ENCODE assay signal across 12 mouse cellular contexts in genomic region chr3:80837583-80837982, GRCm38 (mm10). TPM values are rescaled to one million over a fixed set of nuclear protein-coding genes. Genes with fewer than 3 reads are reported as not detected.
"Had no signal": no experiment of that assay in that cellular context is flagged by ENCODE, and none has a peak within 500 bp of the region (broad histone marks: within the 10 kb centered on the region; RNA-seq: fewer than 3 reads in every experiment).

No protein-coding gene starts in this region.

- H3K36me3 ChIP-seq: liver, embryonic 15.5 days; midbrain, embryonic 13.5 days; stomach, embryonic 15.5 days had no signal

- H3K4me3 ChIP-seq: liver, embryonic 15.5 days; midbrain, embryonic 13.5 days; stomach, embryonic 15.5 days had no signal

- ATAC-seq: intestine, postnatal 0 days; midbrain, embryonic 13.5 days had no signal

- DNase-seq: kidney, adult 8-10 months; kidney, postnatal 36 days; layer of hippocampus, adult 9-11 months; layer of hippocampus, postnatal 36 days; lung, postnatal 10 days; right cerebral cortex, postnatal 14 days; thymus, postnatal 36 days had no signal

- H3K27ac ChIP-seq: liver, embryonic 15.5 days; midbrain, embryonic 13.5 days; stomach, embryonic 15.5 days had no signal

- H3K4me1 ChIP-seq: liver, embryonic 15.5 days; midbrain, embryonic 13.5 days; stomach, embryonic 15.5 days had no signal

- H3K27me3 ChIP-seq: liver, embryonic 15.5 days; midbrain, embryonic 13.5 days; stomach, embryonic 15.5 days had no signal

- H3K9ac ChIP-seq: liver, embryonic 15.5 days; midbrain, embryonic 13.5 days; stomach, embryonic 15.5 days had no signal

- H3K4me2 ChIP-seq: liver, embryonic 15.5 days; midbrain, embryonic 13.5 days; stomach, embryonic 15.5 days had no signal

- H3K9me3 ChIP-seq: liver, embryonic 15.5 days; midbrain, embryonic 13.5 days; stomach, embryonic 15.5 days had no signal

RNA-seq across cellular contexts. Expression of gene Gria2, which starts 34.9 kb away (rescaled TPM):
- total RNA-seq: liver, adult 2 months had no signal
- polyA plus RNA-seq: liver, adult 2 months had no signal
